9 mouse cellular contexts compared by ENCODE assay signal in genomic region chr10:60278786-60279185, GRCm38 (mm10). TPM values are rescaled to one million over a fixed set of nuclear protein-coding genes. Genes with fewer than 3 reads are reported as not detected.
DNase-seq lines count a peak whose midpoint lies in the region; ATAC-seq and TF ChIP-seq lines count a peak whose summit lies in the region.
"Had no signal": no experiment of that assay in that cellular context is flagged by ENCODE, and none has a peak within 500 bp of the region (broad histone marks: within the 10 kb centered on the region; RNA-seq: fewer than 3 reads in every experiment).

No protein-coding gene starts in this region.

- peak overlapping the region; percentile 89; the same call in 1 of the 2 replicates for H3K9ac ChIP-seq in heart, embryonic 13.5 days
- H3K9ac ChIP-seq in liver, embryonic 13.5 days, result peak overlapping the region; percentile 86

- no peak for TF ChIP-seq CTCF in thymus, adult 2 months (IDR thresholded peaks at IDR 0.05; ENCODE audit: borderline replicate concordance, control insufficient read depth, extremely low read depth, insufficient read depth, low read length, poor library complexity)

- 80% methylated on average over 3 of the region's 3 CpGs for WGBS in heart, embryonic 13.5 days
- WGBS in thymus, adult 2 months, result 62% methylated on average over 3 of the region's 3 CpGs
- WGBS in liver, embryonic 13.5 days (ENCODE audit: insufficient replicate concordance), result 71% methylated on average over 3 of the region's 3 CpGs

- no peak overlapping the region for H3K27ac ChIP-seq in heart, embryonic 13.5 days (replicated peaks)
- H3K27ac ChIP-seq in thymus, adult 2 months (ENCODE audit: control insufficient read depth, insufficient read depth, low read length), result peak overlapping the region; percentile 82
- H3K27ac ChIP-seq in liver, embryonic 13.5 days, result peak overlapping the region; percentile 83; the same call in 1 of the 2 replicates

- TF ChIP-seq POLR2A in thymus, adult 2 months (IDR thresholded peaks at IDR 0.05; ENCODE audit: control insufficient read depth, extremely low read depth, insufficient read depth, low read length, poor library complexity), result no peak

- peak overlapping the region; percentile 91 for H3K4me2 ChIP-seq in heart, embryonic 13.5 days
- H3K4me2 ChIP-seq in liver, embryonic 13.5 days, result peak overlapping the region; percentile 85

- peaks cover 51% of the 10 kb centered on the region for H3K4me1 ChIP-seq in heart, embryonic 13.5 days
- peaks cover 45% of the 10 kb centered on the region for H3K4me1 ChIP-seq in thymus, adult 2 months (replicated peaks; ENCODE audit: control insufficient read depth, insufficient read depth, low read length)
- H3K4me1 ChIP-seq in liver, embryonic 13.5 days (replicated peaks), result peaks cover 64% of the 10 kb centered on the region

- DNase-seq in heart, postnatal 10 days, result no peak
- no peak for DNase-seq in thymus, adult 2 months
- DNase-seq in thymus, postnatal 36 days, result no peak
- DNase-seq in liver, embryonic 13.5 days, result no peak
- no peak for DNase-seq in adrenal gland, postnatal 25 days
- DNase-seq in urinary bladder, postnatal 25 days (ENCODE audit: low spot score), result no peak
- DNase-seq in layer of hippocampus, postnatal 14 days (ENCODE audit: low spot score in 2 of 2), result no peak
- DNase-seq: retina, postnatal 1 day had no signal

- ATAC-seq in heart, embryonic 13.5 days (ENCODE audit: extremely low read depth, insufficient number of reproducible peaks, low FRiP score, low TSS enrichment), result no peak
- no peak for ATAC-seq in liver, embryonic 13.5 days (ENCODE audit: low read depth)

- H3K36me3 ChIP-seq in heart, embryonic 13.5 days, result peaks cover 10% of the 10 kb centered on the region; the same call in 1 of the 2 replicates
- no peaks in the 10 kb centered on the region for H3K36me3 ChIP-seq in thymus, adult 2 months (ENCODE audit: control insufficient read depth, insufficient read depth, low read length)
- H3K36me3 ChIP-seq in liver, embryonic 13.5 days, result peaks cover 6% of the 10 kb centered on the region; the same call in 1 of the 2 replicates

- no peaks in the 10 kb centered on the region for H3K9me3 ChIP-seq in heart, embryonic 13.5 days
- no peaks in the 10 kb centered on the region for H3K9me3 ChIP-seq in liver, embryonic 13.5 days (replicated peaks)

- peak overlapping the region; percentile 88 for H3K4me3 ChIP-seq in heart, embryonic 13.5 days
- peak overlapping the region; percentile 62 for H3K4me3 ChIP-seq in thymus, adult 2 months (ENCODE audit: control insufficient read depth, insufficient read depth, low read length)
- peak overlapping the region; percentile 79 for H3K4me3 ChIP-seq in liver, embryonic 13.5 days (replicated peaks)

- no peaks in the 10 kb centered on the region for H3K27me3 ChIP-seq in heart, embryonic 13.5 days (replicated peaks)
- no peaks in the 10 kb centered on the region for H3K27me3 ChIP-seq in thymus, adult 2 months (ENCODE audit: control insufficient read depth, insufficient read depth, low read length)
- H3K27me3 ChIP-seq in liver, embryonic 13.5 days, result no peaks in the 10 kb centered on the region

- intact Hi-C loops in heart, postnatal 10 days (cut with DNase I), result no loop called here

RNA-seq across cellular contexts. Expression of gene Psap, which starts 1.4 kb away (rescaled TPM):
- 95.7 and 102 TPM in 2 replicates for polyA plus RNA-seq in heart, embryonic 13.5 days (2015; fragmentation: Nextera tagmentation; extraction: Ambion mirVana)
- total RNA-seq in heart, postnatal 10 days (2021), result 100 to 1,000 TPM; 806 to 812 TPM
- polyA plus RNA-seq in thymus, adult 2 months (2012; rRNA removed), result 1,527 and 1,921 TPM in 2 replicates
- 52.6 and 54.5 TPM in 2 replicates for polyA plus RNA-seq in liver, embryonic 13.5 days (2015; fragmentation: Nextera tagmentation; extraction: Ambion mirVana)
- 910 and 984 TPM in 2 replicates for total RNA-seq in adrenal gland, postnatal 25 days (2021)
- total RNA-seq in layer of hippocampus, postnatal 14 days (2021), result 1,000 to 10,000 TPM; 1,391 to 1,455 TPM

RNA-seq across cellular contexts. Expression of gene Chst3, which starts 59.7 kb away (rescaled TPM):
- 0.43 and 0.60 TPM in 2 replicates for polyA plus RNA-seq in heart, embryonic 13.5 days (2015; fragmentation: Nextera tagmentation; extraction: Ambion mirVana)
- total RNA-seq in heart, postnatal 10 days (2021), result 1 to 10 TPM; 1.4 to 1.8 TPM
- polyA plus RNA-seq in thymus, adult 2 months (2012; rRNA removed), result 2.1 and 4.5 TPM in 2 replicates
- 0.07 and 0.08 TPM in 2 replicates for polyA plus RNA-seq in liver, embryonic 13.5 days (2015; fragmentation: Nextera tagmentation; extraction: Ambion mirVana)
- total RNA-seq in adrenal gland, postnatal 25 days (2021), result 0.85 and 1.7 TPM in 2 replicates
- 1 to 10 TPM; 3.8 to 4.1 TPM for total RNA-seq in layer of hippocampus, postnatal 14 days (2021)
